Mouse (Mus musculus): ENCODE results near the gene Fbxl17.

Gene Fbxl17

DNA sequence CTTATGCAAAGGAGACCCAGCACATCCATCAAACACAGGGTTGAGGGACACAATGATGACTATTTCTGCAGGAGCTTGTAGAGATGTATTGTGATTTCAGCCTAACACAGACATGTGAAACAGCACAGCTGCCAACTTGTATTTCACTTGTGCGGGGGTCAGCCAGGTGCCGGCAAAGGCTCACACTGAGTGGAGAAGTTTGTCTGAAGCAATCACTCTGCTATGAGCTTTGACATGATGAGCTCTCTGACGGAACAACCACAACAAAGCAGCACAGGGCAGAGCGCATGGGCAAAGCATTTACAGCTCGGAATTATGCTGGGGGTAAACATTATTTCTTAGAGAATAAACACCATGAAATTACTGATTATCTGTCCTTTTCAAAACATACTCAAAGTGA, 328.6 kb downstream of the Fbxl17 start:
- DNase-seq (ENCODE audit: extremely low spot score, low spot score): no peak

DNA sequence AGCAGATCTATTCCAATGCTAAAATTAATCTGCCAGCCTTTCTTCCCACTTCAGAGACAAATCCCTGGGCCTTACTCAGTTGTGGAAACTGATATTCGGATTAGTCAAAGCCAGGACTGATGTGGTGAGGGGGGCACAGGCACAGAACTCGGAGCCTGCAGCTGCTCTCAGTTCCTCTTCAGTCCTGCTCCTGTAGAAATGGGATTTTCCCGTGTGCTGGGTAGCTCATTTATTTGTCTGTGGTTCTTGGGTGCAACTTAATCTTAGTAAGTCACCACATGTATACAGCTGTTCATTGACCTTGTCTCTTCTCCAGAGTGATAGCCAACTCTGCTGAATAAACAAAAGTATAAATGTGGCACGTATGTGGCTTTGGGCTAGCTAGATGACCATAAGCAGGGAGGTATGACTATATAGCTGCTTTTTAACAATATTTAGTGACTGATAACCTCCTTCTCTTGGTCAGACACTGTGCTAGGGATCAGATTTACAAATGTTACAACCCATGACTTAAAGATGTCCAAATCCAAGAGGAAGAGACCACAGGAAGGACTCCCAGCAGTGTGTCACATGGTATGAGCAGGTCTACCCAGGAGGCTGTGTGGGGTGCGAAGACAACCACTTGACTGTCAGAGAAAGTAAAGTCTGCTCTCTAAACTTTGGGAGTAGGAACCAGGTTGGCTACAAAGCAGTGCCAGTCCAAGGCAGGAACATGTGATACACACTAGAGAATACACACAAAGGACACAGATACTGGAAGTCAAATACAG, 331.6 kb downstream of the Fbxl17 start:
- DNase-seq (ENCODE audit: extremely low spot score, low spot score): no peak

DNA sequence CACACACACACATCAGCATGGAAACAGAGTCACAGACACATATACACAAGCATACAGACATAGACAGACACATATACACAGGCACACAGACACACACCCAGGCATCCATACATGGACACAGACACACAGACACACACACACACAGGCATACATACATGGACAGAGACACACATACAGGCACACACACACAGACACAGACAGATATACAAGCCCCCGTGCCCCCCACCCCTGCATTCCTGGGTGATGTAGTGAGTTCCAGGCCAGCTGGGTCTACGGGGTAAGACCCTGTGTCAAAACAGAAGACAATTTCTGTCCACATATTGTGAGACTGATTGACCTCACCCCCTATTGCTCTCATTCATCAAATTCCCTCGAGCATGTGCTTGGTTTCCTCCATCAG, 332.6 kb downstream of the Fbxl17 start:
- no peak for DNase-seq (ENCODE audit: extremely low spot score, low spot score)

DNA sequence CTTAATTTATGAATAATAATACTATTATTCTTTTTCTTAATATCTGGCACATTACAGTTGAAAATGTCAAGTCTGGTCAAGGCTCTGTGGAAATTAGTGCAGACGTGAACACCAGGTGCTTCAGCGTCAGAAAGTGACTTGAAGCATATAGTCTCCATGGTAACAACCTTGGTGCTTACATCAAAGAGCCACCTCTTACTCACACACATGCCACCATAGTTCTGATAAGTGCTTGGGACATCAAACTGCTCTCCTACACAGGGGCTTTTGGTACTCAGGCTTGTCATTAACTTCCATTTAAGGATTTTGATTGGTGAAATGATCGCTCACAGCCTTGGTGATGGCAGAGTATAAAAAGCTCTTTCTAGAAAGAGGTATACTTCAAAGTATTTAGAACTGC, 333.1 kb downstream of the Fbxl17 start:
- no peak for DNase-seq (ENCODE audit: extremely low spot score, low spot score)

DNA sequence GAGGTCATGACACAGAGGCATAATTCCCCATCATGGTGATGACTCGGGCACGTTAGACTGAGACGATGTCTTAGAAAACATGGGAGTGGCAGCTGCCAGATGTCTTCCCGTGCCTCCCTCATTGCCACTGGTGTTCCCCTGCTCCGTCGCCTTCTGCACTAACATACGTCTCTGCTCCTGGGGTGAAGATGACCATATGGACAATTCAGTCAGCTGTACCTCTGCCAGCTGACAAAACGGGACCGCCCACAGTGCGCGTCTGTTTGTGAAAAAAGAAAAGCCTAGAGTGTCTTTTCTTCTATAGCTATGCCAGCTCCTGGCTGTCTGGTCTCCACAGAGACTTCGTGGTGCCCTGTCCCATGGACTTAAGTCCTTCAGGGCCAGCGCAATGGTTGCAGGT, 334.0 kb downstream of the Fbxl17 start:
- DNase-seq (ENCODE audit: extremely low spot score, low spot score): peak; percentile 17

DNA sequence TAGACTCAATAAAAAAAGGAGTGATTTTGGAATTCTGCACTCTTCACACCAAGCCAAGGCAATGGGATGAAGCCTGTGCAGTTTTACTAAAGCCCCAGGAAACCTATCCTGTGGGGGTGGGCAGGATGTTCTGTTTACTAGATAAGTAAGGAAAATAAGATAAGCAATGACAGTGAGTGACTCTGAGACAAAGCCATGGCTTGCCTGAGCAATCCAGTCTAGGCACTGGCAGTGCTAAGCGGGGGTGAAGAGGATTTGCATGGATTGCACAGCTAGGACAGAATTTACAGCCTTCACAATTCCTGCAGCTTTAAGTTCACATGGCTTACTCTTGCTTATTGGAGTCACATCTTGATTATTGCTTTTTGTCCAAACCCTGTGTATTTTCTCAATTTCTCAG, 335.5 kb downstream of the Fbxl17 start:
- no peak for DNase-seq (ENCODE audit: extremely low spot score, low spot score)

DNA sequence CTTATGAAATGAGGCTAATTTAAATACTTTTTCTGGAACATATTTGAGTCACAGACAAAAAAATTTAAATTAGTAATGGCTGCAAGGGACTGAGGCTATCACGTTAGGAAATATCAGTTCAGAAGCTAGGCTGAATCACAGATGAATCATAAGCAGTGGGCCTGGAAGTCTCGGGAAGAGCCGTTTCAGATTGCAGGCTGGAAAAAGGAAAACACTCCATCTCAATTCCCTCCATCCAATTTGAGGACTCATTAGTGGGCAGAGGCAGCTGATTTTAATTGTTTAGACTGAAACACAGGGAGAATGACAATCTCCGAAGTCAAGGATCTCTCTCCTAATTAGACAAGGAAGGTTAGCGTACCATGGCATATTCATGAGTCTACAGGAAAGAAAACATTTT, 337.9 kb downstream of the Fbxl17 start:
- no peak for DNase-seq (ENCODE audit: extremely low spot score, low spot score)

DNA sequence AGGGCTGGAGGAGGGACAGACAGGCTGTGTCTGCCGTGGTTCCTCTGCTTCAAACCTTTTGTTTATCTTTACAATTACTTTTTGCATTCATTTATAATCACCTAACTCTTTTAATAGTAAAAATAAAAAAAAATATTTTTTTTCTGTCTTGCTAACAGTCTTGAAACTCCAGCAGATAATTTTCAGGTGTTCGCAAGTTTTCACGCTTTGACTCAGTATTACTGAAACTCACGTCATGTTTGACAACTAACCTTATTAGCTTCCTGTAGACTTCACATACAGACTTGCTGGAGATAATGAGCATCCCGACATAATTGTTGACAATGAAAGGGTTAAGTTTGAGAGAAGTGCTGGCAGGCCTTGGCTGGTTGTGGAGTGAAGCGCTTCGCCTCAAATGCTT, 340.6 kb downstream of the Fbxl17 start:
- DNase-seq (ENCODE audit: extremely low spot score, low spot score): no peak

DNA sequence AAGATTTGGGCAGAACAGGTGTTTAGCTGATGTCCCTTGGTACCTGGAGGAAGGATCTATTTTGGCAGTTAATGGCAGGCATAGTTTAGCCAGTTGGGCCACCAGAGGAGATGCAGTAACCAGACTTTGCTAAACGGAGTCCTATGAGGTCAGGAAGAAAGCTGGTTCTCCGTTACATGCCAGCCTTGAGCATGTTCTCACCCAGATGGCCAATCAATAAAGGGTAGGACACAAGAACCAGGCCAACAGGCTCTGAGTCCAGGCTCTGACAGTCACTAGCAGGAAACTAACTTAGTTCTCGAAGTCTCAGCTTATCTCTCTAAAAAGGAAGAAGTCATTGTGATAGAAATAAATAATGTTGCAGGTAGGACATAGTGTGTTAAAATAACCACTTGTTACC, 341.4 kb downstream of the Fbxl17 start:
- DNase-seq (ENCODE audit: extremely low spot score, low spot score): peak; percentile 16

DNA sequence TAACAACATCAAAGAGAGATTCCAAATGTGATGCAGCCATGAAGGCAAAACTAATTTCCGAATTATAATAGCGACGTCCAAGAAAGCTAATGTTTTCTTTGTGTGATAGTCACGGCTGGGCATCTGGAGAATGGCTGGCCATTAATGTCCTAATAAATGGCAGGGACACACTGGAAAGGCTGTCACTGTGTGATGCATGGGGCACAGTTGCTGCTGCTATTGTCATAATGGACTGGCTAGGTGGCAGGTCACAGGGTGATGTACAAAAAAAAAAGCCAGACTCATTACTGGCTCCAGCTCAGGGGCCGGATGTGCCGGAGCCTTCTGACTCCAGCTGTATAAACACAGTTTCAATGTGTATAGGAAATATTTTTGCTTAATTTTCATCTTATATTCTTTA, 341.9 kb downstream of the Fbxl17 start:
- DNase-seq (ENCODE audit: extremely low spot score, low spot score): peak; percentile 50

DNA sequence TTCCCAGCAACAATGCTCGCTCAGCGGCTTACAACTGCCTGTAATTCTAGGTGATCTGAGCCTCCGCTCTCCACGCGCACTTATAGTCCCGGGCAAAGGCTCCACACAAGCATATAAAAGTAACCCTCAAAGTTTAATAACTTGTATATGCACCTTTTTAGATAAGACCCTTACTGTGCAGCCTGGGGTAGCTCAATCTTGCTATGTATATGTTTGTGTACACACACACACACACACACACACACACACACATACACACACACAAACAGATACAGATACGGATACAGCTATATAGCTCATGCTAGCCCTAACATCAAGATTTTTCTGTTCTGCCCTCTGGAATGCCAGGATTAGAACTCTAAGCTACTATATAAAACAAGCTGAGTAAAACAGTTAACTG, 342.8 kb downstream of the Fbxl17 start:
- no peak for DNase-seq (ENCODE audit: extremely low spot score, low spot score)

DNA sequence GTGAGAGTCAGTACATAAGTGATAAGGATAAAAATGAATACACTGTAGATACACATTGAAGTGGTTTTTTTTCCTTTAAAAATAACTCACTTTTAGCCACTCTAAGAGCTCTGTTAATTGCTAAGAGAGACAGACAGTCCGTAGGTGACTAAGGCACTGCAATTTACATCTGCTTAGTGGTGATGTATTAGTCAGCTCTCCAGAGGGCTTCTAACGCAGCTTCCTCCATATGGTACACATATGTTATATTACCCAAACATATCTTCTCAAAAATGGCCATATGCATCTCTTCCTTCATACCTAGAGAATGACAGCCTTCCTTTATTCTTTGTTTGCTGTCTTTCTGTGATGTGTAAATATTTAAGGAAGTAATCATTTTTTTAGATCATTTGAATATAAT, 353.3 kb downstream of the Fbxl17 start:
- DNase-seq (ENCODE audit: extremely low spot score, low spot score): no peak

DNA sequence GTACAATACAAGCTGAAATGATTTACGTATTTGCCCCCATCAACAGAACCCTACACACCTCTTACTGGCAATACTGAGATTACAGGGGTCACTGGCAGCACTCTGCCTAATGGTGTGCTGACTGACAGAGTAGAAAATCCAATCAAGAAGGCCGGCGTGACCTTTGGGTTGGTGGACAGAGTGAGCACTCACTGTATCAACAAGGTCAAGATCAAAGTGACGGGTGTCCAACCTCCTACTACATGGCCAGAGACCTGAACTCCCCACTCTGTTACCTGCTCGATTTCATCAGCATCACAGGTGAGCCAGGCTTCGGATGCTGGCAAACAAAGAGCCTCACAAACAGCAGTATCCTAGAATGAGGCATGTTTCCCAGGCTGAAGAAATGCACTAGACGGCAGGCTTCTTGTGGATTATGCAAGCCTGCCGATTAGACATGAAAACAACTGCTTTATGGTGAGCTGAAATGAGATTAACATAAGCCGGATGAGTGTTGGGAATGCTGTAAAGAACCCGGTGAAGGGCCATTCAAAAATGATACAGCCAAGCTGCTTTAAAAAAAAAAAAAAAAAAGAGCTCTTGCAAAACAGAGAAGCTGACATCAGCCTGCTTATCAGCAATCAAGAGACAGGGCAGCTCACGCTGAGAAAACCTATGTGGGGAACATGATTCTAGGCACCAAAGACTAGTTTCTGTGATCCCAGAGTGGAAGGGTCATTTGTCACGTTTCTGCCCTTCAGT, 353.9 kb downstream of the Fbxl17 start:
- peak; percentile 49 for DNase-seq (ENCODE audit: extremely low spot score, low spot score)

DNA sequence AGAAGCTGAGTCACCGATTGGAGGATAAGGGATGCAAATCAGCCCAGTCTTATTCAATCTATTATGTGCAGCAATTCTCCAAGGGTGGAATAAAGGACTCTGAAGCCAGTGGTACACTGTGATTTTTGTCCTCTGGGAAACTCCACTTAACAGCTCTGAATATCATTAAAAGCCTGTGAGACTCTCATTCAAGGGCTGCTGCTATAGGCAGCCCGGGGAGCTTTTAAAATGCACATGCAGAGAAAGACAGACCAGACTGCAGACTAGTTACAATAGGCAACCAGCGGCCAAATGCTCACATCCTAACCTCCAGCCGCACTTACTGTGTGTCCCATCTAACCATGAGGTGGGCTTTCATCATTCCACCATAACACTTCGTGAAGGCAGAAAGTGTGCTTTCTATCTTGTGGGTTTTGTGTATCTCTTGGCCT, 354.5 kb downstream of the Fbxl17 start:
- DNase-seq (ENCODE audit: extremely low spot score, low spot score): no peak

DNA sequence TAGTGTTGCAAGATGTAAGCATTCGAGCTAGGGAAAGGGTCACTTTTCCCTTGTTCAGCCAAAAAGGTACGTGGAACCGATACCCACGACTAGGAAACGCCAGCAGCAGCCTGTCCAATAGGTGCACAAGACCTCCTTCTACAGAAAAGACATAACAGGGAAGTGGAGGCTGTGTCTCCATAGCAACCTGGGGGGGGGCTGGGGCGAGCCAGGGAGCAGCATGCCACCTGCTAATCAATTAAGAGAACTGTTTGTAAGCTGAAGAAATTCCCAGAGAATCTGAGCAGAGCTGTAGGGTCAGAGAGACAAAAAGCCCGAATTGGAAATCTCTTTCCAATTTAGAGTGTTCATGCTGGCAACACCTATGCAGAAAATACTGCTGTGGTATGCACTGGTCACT, 356.0 kb downstream of the Fbxl17 start:
- DNase-seq (ENCODE audit: extremely low spot score, low spot score): no peak

DNA sequence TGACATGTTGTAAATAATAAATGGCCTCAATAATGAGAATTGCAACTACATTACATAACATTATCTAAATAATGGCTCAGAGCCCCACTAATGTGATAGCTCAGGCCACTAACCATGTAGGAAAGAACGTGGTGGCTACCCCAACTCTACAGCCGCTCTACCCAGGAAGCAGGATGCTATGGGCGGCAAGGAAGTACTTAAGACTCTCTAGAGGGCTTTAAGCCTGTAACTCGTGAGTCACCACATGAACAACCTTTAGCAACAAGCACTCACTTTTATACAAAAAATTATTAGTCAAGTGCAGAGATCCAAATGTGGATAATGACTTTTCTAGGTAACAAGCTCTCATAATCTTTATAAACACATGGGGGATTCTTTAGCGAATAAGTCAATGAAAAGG, 365.0 kb downstream of the Fbxl17 start:
- DNase-seq (ENCODE audit: extremely low spot score, low spot score): no peak

DNA sequence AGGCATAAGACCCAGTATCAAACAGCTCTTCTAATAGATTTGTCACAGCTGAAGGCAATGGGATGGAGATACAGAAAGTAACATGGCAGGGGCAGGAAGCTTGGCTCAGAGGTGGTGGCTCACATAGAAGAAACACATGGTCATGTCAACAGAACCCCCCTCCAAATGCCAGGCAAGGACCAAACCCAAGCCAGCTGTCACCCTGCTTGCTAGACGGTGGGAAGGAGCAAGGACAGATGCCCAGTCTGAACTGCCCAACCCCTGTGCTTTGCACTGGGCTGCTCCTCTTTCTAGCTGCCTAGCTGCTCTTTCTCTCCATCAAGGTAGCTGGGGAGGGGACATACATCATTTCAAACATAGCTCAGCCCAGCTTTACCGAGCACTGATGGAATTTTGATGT, 377.4 kb downstream of the Fbxl17 start:
- no peak for DNase-seq (ENCODE audit: extremely low spot score, low spot score)

DNA sequence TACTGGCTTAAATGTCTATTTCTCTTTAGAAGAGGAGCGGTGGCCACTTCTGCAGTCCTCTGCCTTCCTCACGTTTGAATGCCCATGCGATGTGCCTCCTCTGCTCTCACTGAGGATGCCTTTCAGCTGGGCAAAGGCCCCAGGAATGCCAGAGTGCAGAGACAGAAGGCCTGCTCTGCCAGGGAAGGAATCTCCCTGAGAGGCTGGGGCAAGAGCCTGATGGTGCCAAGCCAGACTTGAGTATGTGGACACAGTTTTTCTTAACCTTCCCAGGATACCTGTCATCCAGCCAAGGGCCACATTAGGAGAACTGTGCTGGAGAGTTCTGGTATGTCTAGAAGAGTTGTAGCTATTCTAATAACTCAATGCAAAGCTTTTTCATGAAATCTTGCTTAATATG, 380.1 kb downstream of the Fbxl17 start:
- no peak for DNase-seq (ENCODE audit: extremely low spot score, low spot score)

DNA sequence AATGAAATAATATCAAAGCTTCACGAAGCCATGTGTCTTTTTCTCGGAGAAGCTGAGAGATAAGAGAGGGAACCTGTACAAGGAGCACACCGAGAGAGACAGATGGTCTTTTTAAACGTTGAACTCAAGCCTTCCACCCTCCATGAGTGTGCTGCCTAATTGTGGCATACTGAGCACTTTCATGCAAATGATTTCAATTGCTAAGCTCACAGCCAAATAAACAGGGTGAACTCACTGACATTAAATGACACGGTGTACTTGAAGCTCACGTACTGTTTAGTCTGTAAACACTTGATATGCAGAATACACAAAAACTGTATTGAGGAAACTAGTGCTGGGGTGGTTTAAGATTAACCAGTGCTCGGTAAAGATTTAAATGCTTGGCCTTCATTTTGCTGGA, 380.7 kb downstream of the Fbxl17 start:
- no peak for DNase-seq (ENCODE audit: extremely low spot score, low spot score)

DNA sequence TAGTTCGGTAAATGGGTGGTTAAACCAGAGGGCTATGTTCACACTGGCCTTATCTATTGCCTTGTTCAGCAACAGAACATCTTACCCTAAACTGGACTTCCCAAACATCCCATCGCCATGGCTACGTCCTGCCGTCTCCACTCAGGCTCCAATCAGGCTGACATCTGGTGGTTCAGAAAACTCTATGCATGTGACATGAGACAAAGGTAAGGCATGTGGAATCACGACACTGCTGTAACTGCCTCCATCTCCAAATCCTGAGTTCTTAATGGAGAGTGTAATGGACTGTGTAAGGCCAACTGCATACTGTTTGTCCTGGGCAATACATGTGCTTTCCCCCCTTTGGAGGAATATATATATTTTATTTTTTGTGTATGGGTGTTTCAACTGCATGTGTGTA, 382.7 kb downstream of the Fbxl17 start:
- DNase-seq (ENCODE audit: extremely low spot score, low spot score): no peak

DNA sequence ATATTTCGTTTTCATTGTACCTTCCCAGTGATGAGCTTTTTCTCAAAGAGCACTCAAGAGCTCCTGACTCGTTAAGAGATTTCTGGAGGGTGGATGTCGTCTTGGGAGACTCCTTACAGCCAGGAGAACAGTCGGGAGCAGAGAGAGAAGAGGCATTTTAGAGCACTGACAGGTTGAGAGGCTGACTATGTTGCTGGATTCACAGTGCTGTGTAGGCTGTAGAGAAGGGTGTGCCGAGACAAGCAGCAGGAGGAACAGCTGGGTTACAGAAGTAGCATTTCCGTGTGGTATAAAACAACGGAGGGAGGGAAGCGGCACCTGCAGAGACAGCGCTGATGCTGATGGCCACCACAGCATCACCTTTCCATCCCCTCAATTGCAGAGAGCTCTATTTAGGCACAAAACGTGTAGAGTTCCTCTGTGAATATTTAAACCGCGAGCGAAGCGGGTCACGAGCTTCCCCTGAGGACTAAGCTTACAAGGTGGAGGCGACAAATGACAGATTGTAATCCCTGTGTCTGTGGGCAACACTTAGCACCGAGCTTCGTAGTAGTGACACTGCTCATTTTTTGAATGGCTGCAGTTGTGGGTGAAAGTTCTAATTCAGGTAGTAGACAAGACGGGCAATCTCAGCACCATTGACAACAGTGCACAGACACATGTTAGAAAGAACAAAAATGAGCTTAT, 385.3 kb downstream of the Fbxl17 start:
- no peak for DNase-seq (ENCODE audit: extremely low spot score, low spot score)

DNA sequence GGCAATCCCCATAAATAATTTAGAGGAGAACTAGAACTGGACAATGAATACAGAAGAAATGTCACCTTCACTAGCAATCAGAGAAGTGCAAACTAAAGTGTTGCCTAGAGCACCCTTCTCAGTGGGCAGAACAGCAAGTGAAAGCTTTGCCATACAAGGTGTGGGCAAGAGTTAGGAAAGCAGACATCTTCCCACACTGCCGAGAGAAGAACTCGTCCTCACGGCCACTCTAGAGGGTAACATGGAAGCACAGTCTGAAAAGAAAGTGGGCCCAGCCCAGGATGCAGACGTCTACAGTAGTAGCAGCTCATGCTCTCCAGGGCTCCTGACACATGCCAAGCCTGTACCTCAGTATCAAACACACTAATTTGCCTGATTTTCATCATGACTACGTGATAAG, 387.0 kb downstream of the Fbxl17 start:
- no peak for DNase-seq (ENCODE audit: extremely low spot score, low spot score)

DNA sequence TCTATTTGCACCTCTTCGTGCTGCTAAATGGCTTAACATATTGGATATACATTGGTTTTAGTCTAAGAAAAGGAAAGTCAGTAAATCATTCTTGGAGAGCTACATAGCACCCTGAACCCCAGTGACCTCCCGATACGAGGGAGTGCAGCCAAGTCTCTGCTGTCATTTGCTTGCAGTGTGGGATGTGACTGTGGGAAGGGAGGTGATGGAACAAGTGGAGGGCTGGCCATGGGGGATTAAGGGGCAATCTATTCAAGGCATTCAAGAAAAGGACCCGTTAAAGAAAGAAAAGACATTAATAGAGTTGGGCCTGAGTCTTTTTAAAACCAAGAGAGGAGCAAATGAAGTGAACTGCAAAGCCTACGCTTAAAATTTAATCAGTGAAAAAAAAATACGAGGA, 388.8 kb downstream of the Fbxl17 start:
- DNase-seq (ENCODE audit: extremely low spot score, low spot score): no peak
